ENCODE assay signal across 8 mouse cellular contexts in genomic region chr2:9877966-9878563, GRCm38 (mm10). TPM values are rescaled to one million over a fixed set of nuclear protein-coding genes. Genes with fewer than 3 reads are reported as not detected.
DNase-seq lines count a peak whose midpoint lies in the region; ATAC-seq and TF ChIP-seq lines count a peak whose summit lies in the region.

No protein-coding gene starts in this region.

- peaks cover 57% of the 10 kb centered on the region for H3K4me1 ChIP-seq in heart, embryonic 15.5 days (replicated peaks)
- H3K4me1 ChIP-seq in MEL (ENCODE audit: control insufficient read depth in 1 of 2, insufficient read depth in 2 of 2, low read length in 2 of 2): no peaks in the 10 kb centered on the region; a peak in 1 of 4 replicates
- peaks cover 9% of the 10 kb centered on the region for H3K4me1 ChIP-seq in hindbrain, embryonic 14.5 days (replicated peaks; ENCODE audit: control insufficient read depth, insufficient read depth, low read length)
- peaks cover 17% of the 10 kb centered on the region; the same call in 1 of the 2 replicates for H3K4me1 ChIP-seq in midbrain, embryonic 16.5 days (ENCODE audit: control insufficient read depth, insufficient read depth, low read length)

- intact Hi-C loops in heart, postnatal 14 days (cut with DNase I): loop anchor here (5.0 kb wide), 1 partner anchor 241 kb away; no protein-coding TSS in a partner anchor

- TF ChIP-seq CTCF in MEL (IDR thresholded peaks at IDR 0.05 in 2 of 3, conservative IDR thresholded peaks at IDR 0.05 in 1 of 3; ENCODE audit: control insufficient read depth in 1 of 3, insufficient read depth in 1 of 3, low read depth in 2 of 3, low read length in 3 of 3, poor library complexity in 1 of 3, severe bottlenecking in 1 of 3): no peak

- H3K27me3 ChIP-seq in heart, embryonic 15.5 days: peaks cover 74% of the 10 kb centered on the region
- no peaks in the 10 kb centered on the region for H3K27me3 ChIP-seq in MEL (ENCODE audit: control insufficient read depth in 1 of 2, insufficient read depth in 2 of 2, low read length in 2 of 2)
- peaks cover 84% of the 10 kb centered on the region for H3K27me3 ChIP-seq in hindbrain, embryonic 14.5 days (ENCODE audit: control insufficient read depth, insufficient read depth, low read length)
- peaks cover 18% of the 10 kb centered on the region for H3K27me3 ChIP-seq in midbrain, embryonic 16.5 days (ENCODE audit: control insufficient read depth, insufficient read depth, low read depth, low read length)

- TF ChIP-seq POLR2A in MEL (IDR thresholded peaks at IDR 0.05; ENCODE audit: control insufficient read depth in 1 of 2, insufficient read depth in 1 of 2, low read depth in 1 of 2, low read length in 2 of 2, poor library complexity in 1 of 2): no peak

- H3K79me2 ChIP-seq in MEL (ENCODE audit: control insufficient read depth, insufficient read depth, low read length, poor library complexity): no peaks in the 10 kb centered on the region; the same call in 1 of the 2 replicates

- WGBS in heart, embryonic 15.5 days: under 1% methylated on average over 18 of the region's 19 CpGs
- WGBS in hindbrain, embryonic 14.5 days: 1% methylated on average over 19 of the region's 19 CpGs
- WGBS in midbrain, embryonic 16.5 days: under 1% methylated on average over 19 of the region's 19 CpGs

- H3K36me3 ChIP-seq in heart, embryonic 15.5 days: no peaks in the 10 kb centered on the region
- H3K36me3 ChIP-seq in MEL (ENCODE audit: control insufficient read depth in 1 of 2, insufficient read depth in 2 of 2, low read length in 2 of 2): no peaks in the 10 kb centered on the region
- no peaks in the 10 kb centered on the region for H3K36me3 ChIP-seq in hindbrain, embryonic 14.5 days (replicated peaks; ENCODE audit: control insufficient read depth, insufficient read depth)
- H3K36me3 ChIP-seq in midbrain, embryonic 16.5 days (ENCODE audit: control insufficient read depth, insufficient read depth, low read length): no peaks in the 10 kb centered on the region

- no peaks in the 10 kb centered on the region for H3K9me3 ChIP-seq in heart, embryonic 15.5 days (replicated peaks)
- H3K9me3 ChIP-seq in MEL (replicated peaks; ENCODE audit: insufficient read depth, low read length): no peaks in the 10 kb centered on the region
- no peaks in the 10 kb centered on the region for H3K9me3 ChIP-seq in hindbrain, embryonic 14.5 days (ENCODE audit: control insufficient read depth, low read length)
- no peaks in the 10 kb centered on the region for H3K9me3 ChIP-seq in midbrain, embryonic 16.5 days (replicated peaks; ENCODE audit: control insufficient read depth, low read length, poor library complexity, severe bottlenecking)

- TF ChIP-seq RAD21 in MEL (IDR thresholded peaks at IDR 0.05; ENCODE audit: low read depth, low read length): no peak

- H3K9ac ChIP-seq in heart, embryonic 15.5 days: peak overlapping the region; percentile 55; the same call in 1 of the 2 replicates
- H3K9ac ChIP-seq in MEL (ENCODE audit: control insufficient read depth, low read depth, low read length, poor library complexity, severe bottlenecking): peak overlapping the region; percentile 28; the same call in 1 of the 2 replicates
- peak overlapping the region; percentile 46 for H3K9ac ChIP-seq in hindbrain, embryonic 14.5 days
- peak overlapping the region; percentile 67 for H3K9ac ChIP-seq in midbrain, embryonic 16.5 days (ENCODE audit: low read depth, low read length)

- H3K27ac ChIP-seq in heart, embryonic 15.5 days: peak overlapping the region; percentile 77
- H3K27ac ChIP-seq in MEL (ENCODE audit: control insufficient read depth, low read depth, low read length): no peak overlapping the region
- peak overlapping the region; percentile 68 for H3K27ac ChIP-seq in hindbrain, embryonic 14.5 days
- peak overlapping the region; percentile 81 for H3K27ac ChIP-seq in midbrain, embryonic 16.5 days (ENCODE audit: low read length)

- H3K4me2 ChIP-seq in heart, embryonic 15.5 days: peak overlapping the region; percentile 99
- peak overlapping the region; percentile 53 for H3K4me2 ChIP-seq in hindbrain, embryonic 14.5 days (replicated peaks)
- peak overlapping the region; percentile 68 for H3K4me2 ChIP-seq in midbrain, embryonic 16.5 days (ENCODE audit: low read length)

- no peak for DNase-seq in heart, postnatal 14 days
- DNase-seq in MEL (ENCODE audit: low read depth, low spot score): no peak
- DNase-seq in hindbrain, embryonic 14.5 days (ENCODE audit: low spot score): no peak
- DNase-seq in layer of hippocampus, adult 9-11 months: no peak
- DNase-seq in gastrocnemius, postnatal 4 days (ENCODE audit: low spot score in 2 of 2): no peak
- no peak for DNase-seq in Muller cell, postnatal 12 days (ENCODE audit: inconsistent ontology term)

- ATAC-seq in heart, embryonic 15.5 days (replicated peaks; ENCODE audit: insufficient number of reproducible peaks, insufficient read depth, low FRiP score, low read depth): no peak
- no peak for ATAC-seq in hindbrain, embryonic 14.5 days (ENCODE audit: low FRiP score)
- ATAC-seq in midbrain, embryonic 16.5 days: no peak

- H3K4me3 ChIP-seq in heart, embryonic 15.5 days: peak overlapping the region; percentile 66
- peak overlapping the region; percentile 68 to 95 for H3K4me3 ChIP-seq in MEL (ENCODE audit: control insufficient read depth in 1 of 2, insufficient read depth in 1 of 2, low read depth in 2 of 2, low read length in 2 of 2)
- H3K4me3 ChIP-seq in hindbrain, embryonic 14.5 days (replicated peaks; ENCODE audit: low read length): peak overlapping the region; percentile 30
- H3K4me3 ChIP-seq in midbrain, embryonic 16.5 days (ENCODE audit: low read depth, low read length): peak overlapping the region; percentile 47

- TF ChIP-seq EP300 in MEL (IDR thresholded peaks at IDR 0.05; ENCODE audit: low read depth in 1 of 2, low read length in 2 of 2): no peak

TF ChIP-seq in MEL, 35 proteins besides CTCF, POLR2A, EP300 and RAD21:
- TF ChIP-seq SMC3 (IDR thresholded peaks at IDR 0.05; ENCODE audit: low read depth, low read length): peak; percentile 5; the same call in 1 of the 2 replicates
- TF ChIP-seq POLR2AphosphoS2 (IDR thresholded peaks at IDR 0.05; ENCODE audit: low read length): no peak
- TF ChIP-seq ELF1 (IDR thresholded peaks at IDR 0.05; ENCODE audit: low read depth, low read length): no peak
- TF ChIP-seq ZNF384 (IDR thresholded peaks at IDR 0.05; ENCODE audit: low read depth, low read length): peak; percentile 81
- no peak for TF ChIP-seq MAFK (IDR thresholded peaks at IDR 0.05; ENCODE audit: borderline replicate concordance, low read depth, low read length)
- no peak for TF ChIP-seq CHD1 (IDR thresholded peaks at IDR 0.05; ENCODE audit: low read depth, low read length)
- no peak for TF ChIP-seq SIN3A (IDR thresholded peaks at IDR 0.05; ENCODE audit: low read length)
- no peak for TF ChIP-seq MYC (IDR thresholded peaks at IDR 0.05; ENCODE audit: low read depth, low read length)
- no peak for TF ChIP-seq E2F4 (IDR thresholded peaks at IDR 0.05; ENCODE audit: borderline replicate concordance, low read depth, low read length)
- no peak for TF ChIP-seq ZMIZ1 (IDR thresholded peaks at IDR 0.05; ENCODE audit: low read depth, low read length)
- no peak for TF ChIP-seq JUND (IDR thresholded peaks at IDR 0.05; ENCODE audit: low read depth, low read length)
- TF ChIP-seq MEF2A (IDR thresholded peaks at IDR 0.05; ENCODE audit: extremely low read depth, insufficient replicate concordance, low read depth, low read length, poor library complexity, severe bottlenecking): no peak

RNA-seq across cellular contexts. Expression of gene 4930412O13Rik, which starts 3.0 kb away (rescaled TPM):
- 0.10 TPM in 1 of 2 replicates, not detected in the other for polyA plus RNA-seq in heart, embryonic 15.5 days (2015; fragmentation: Nextera tagmentation; extraction: Ambion mirVana)
- total RNA-seq in heart, postnatal 14 days (2021): not detected
- not detected in 2 replicates for total RNA-seq in MEL (2012; rRNA removed)
- under 1 TPM in 1 of 2 experiments, not detected in 1; 0.28 TPM for polyA plus RNA-seq in MEL (2012; ENCODE audit: insufficient read depth in 1 of 2, insufficient read length in 2 of 2, low read depth in 1 of 2, low replicate concordance in 2 of 2, missing spikeins in 1 of 2)
- 0.36 and 0.52 TPM in 2 replicates for polyA plus RNA-seq in hindbrain, embryonic 14.5 days (2014; fragmentation: Nextera tagmentation; extraction: Ambion mirVana)
- polyA plus RNA-seq in midbrain, embryonic 16.5 days (2015; fragmentation: Nextera tagmentation; extraction: Ambion mirVana): 1.1 and 1.6 TPM in 2 replicates
- not detected for total RNA-seq in gastrocnemius, postnatal 4 days (2021)

RNA-seq across cellular contexts. Expression of gene 9230102O04Rik, which starts 11.3 kb away (rescaled TPM):
- not detected in 2 replicates for polyA plus RNA-seq in heart, embryonic 15.5 days (2015; fragmentation: Nextera tagmentation; extraction: Ambion mirVana)
- total RNA-seq in heart, postnatal 14 days (2021): not detected
- total RNA-seq in MEL (2012; rRNA removed): 0.50 and 1.5 TPM in 2 replicates
- 1 to 10 TPM in 1 of 2 experiments, not detected in 1; 2.4 TPM for polyA plus RNA-seq in MEL (2012; ENCODE audit: insufficient read depth in 1 of 2, insufficient read length in 2 of 2, low read depth in 1 of 2, low replicate concordance in 2 of 2, missing spikeins in 1 of 2)
- polyA plus RNA-seq in hindbrain, embryonic 14.5 days (2014; fragmentation: Nextera tagmentation; extraction: Ambion mirVana): 1.1 and 1.2 TPM in 2 replicates
- 2.3 and 4.0 TPM in 2 replicates for polyA plus RNA-seq in midbrain, embryonic 16.5 days (2015; fragmentation: Nextera tagmentation; extraction: Ambion mirVana)
- not detected for total RNA-seq in gastrocnemius, postnatal 4 days (2021)

RNA-seq across cellular contexts. Expression of gene Gata3, which starts 11.8 kb away (rescaled TPM):
- 2.7 and 9.4 TPM in 2 replicates for polyA plus RNA-seq in heart, embryonic 15.5 days (2015; fragmentation: Nextera tagmentation; extraction: Ambion mirVana)
- 1 to 10 TPM in 1 of 2 experiments, under 1 TPM in 1; 0.84 to 3.1 TPM for total RNA-seq in heart, postnatal 14 days (2021)
- 0.12 and 0.46 TPM in 2 replicates for total RNA-seq in MEL (2012; rRNA removed)
- polyA plus RNA-seq in MEL (2012; ENCODE audit: insufficient read depth in 1 of 2, insufficient read length in 2 of 2, low read depth in 1 of 2, low replicate concordance in 2 of 2, missing spikeins in 1 of 2): 1 to 10 TPM in 1 of 2 experiments, not detected in 1; 2.0 TPM
- 28.2 and 29.0 TPM in 2 replicates for polyA plus RNA-seq in hindbrain, embryonic 14.5 days (2014; fragmentation: Nextera tagmentation; extraction: Ambion mirVana)
- polyA plus RNA-seq in midbrain, embryonic 16.5 days (2015; fragmentation: Nextera tagmentation; extraction: Ambion mirVana): 84.5 and 92.5 TPM in 2 replicates
- total RNA-seq in gastrocnemius, postnatal 4 days (2021): 1 to 10 TPM in 1 of 2 experiments, under 1 TPM in 1; 0.65 to 1.9 TPM

Comparison
In these comparisons a context has a peak if more than half of its experiments do, and no peak if none do; other contexts are left out.
1. H3K4me3 ChIP-seq: peak in every context shown above with its lines; median percentile 82 in MEL; 66 in heart, embryonic 15.5 days; 47 in midbrain, embryonic 16.5 days; 30 in hindbrain, embryonic 14.5 days.